Mouse (Mus musculus) layer of hippocampus, adult 9-11 months (tissue): Measurements from ENCODE around the gene Pappa2.

Source experiments
- DNase-seq: peaks from one replicate; pipeline ENCODE4 v3.0.0; 2022

Gene Pappa2

GRCm38 (mm10) chr1:158748356-158749096 lies 231.8 kb downstream of the Pappa2 start:
- peak; percentile 12 for DNase-seq

GRCm38 (mm10) chr1:158741449-158741848 lies 238.8 kb downstream of the Pappa2 start:
- no peak for DNase-seq

- DNase-seq = no peak
Measured at GRCm38 (mm10) chr1:158740949-158741348, 239.3 kb downstream of the Pappa2 start.

- DNase-seq = no peak
Measured at GRCm38 (mm10) chr1:158740161-158740766, 240.0 kb downstream of the Pappa2 start.

DNA sequence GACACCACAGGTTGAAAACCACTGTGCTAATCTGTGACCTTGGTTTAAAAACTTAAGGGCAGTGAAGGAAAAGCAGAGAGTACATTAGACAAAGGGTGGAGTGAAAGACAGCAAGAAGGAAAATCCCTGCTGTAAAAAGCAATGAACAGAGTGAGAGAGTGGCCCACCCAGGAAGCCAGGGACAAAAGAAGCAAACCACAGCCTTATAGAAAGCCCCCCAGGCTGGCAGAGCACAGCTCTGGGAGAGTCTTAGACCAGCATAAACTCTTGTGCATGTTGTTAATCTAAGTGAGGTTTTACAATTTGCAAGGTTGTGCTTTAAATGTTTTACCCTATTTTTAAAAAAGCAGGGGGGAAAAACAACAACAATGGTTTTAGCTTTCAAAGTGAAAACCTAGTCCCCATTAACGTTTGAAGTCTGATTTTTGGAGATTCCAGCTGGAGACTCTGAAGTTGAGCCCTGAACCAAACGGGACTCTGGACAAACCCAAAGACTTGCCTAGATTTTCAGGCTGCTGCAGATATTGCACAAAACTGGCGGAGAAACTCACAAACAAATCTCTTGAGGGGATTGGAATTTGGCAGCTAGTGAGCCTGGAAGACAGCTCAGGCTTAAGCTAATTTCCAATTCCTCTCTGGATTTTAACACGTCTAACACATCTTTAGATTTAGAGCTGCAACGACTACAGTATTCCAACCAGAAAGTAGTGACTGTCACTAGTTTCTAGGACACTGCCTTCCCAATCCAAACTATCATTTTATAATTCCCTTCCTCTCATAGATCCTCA lies 241.0 kb downstream of the Pappa2 start:
- DNase-seq = no peak

DNA sequence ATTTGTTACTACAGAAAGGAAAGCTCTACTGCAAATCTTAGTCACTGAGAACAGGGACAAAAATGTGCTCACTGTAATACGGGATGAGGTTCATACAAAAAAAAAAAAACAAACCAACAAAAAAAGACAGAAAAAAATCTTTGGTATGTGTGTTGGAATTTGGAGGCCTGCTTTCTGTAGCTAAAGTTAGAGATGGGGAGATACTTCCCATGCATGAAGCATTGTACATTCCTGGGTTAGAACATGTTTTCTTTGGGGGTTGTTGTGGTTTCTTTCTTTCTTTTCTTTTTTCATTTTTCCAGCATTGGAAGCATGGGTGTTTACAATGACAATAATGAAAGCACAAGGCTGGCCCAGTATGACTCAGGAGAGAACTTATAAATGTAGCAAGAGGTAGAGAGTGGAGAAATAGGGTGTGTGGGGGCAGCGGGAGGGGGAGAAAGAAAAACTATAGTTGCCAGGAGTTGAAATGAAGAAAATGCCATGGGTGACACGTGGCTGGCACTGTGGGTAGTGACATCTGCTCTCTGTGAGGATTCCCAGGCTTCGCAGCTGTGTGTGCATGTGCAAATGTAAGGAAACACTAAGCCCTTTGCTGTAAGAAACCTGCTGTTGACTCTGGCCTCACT lies 247.3 kb downstream of the Pappa2 start:
- peak; percentile 47 for DNase-seq

GRCm38 (mm10) chr1:158713301-158714095 lies 266.8 kb downstream of the Pappa2 start:
- no peak for DNase-seq

- DNase-seq = no peak
Measured at GRCm38 (mm10) chr1:158701336-158701735, 279.0 kb downstream of the Pappa2 start.

GRCm38 (mm10) chr1:158700147-158700546 lies 280.1 kb downstream of the Pappa2 start:
- DNase-seq = no peak

- no peak for DNase-seq
Measured at GRCm38 (mm10) chr1:158699276-158699675, 281.0 kb downstream of the Pappa2 start.

DNA sequence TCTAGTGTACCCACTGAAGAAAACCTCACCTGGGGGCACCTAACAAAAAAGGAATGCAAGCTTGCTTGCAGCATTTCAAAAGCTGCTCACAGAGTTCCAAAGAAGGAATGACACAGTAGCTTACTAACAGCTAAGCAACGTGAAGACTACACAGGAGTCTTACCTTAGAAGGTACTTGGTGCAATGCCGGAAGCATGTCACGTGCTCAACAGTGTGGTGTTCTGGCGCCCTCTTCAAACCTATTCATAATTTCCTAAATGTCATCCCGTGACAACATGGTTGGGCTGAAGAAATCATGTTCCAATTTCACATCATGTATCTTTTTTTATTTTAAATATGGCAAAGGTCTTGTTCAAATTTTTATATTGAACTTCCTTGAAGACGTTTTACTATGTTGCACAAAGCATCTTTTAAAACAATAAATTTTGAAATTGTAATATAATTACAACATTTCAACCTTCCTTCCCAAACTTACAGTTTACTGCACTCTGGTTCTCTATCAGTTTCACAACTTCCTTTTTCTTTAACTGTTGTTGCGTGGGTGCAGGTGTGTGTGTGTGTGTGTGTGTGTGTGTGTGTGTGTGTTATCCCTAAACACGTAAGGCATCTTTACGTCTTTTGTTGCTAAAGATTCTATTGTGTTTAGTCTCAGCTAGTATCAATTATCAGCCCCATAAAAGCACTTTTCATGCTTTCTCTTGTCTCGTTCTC lies 282.3 kb downstream of the Pappa2 start:
- no peak for DNase-seq

DNA sequence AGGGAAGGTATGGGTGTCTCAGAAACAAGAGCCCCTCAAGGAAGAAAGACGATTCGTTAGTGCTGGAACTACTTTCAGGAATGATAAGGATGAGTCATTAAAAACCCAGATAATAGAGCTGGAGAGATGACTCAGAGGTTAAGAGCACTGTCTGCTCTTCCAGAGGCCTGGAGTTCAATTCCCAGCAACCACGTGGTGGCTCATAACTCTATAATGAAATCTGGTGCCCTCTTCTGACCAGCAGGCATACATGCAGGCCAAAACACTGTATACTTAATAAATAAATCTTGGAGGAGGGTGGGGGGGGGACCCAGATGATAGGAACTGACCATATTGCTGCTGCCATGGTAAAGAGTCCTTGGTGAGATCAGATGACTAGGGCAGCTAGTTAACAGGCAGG lies 282.9 kb downstream of the Pappa2 start:
- no peak for DNase-seq

DNA sequence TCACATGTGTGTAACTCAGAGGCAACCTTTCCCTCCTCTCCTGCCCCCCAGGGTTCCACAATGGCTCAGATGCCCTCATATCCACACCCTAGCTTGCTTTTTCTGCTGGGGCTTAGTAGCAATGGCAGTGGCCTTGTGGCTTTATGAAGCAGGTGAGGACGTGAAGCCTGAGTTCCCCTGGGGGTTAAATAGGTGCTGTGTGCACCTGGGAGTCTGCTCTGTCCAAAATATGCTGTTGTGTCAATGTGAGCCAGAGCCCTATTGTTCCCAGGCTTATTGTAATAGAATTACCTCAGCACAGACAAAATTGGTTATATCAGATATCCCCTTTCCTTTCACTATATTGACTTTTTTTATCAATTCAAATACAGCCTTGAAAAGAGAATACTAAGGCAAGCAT lies 292.6 kb downstream of the Pappa2 start:
- DNase-seq = no peak

GRCm38 (mm10) chr1:158669971-158670592 lies 310.2 kb downstream of the Pappa2 start:
- peak; percentile 26 for DNase-seq

GRCm38 (mm10) chr1:158666001-158666400 lies 314.3 kb downstream of the Pappa2 start:
- no peak for DNase-seq
